Mouse (Mus musculus) limb, embryonic 11.5 days (tissue): ENCODE results near the gene Ube2r2. TPM values are rescaled to one million over a fixed set of nuclear protein-coding genes. Genes with fewer than 3 reads are reported as not detected.

Source experiments
- ATAC-seq: fragments of 200-750 bp; cut with Nextera tagmentation; 2 replicates; pipeline ENCODE4 v1.8.0; 2017; ENCODE audit warnings: low read depth; ENCODE audit not compliant: insufficient number of reproducible peaks, low FRiP score, low TSS enrichment
- DNase-seq: peaks from one replicate; pipeline ENCODE4 v3.0.0-alpha.2; 2015; ENCODE audit warnings: low spot score
- H3K27ac ChIP-seq: fragments of 300-500 bp; sonication (generic); replicated peaks from 2 replicates; pipeline ENCODE4 v1.5.1; 2014; ENCODE audit warnings: low read depth, mild to moderate bottlenecking, low read length
- H3K27me3 ChIP-seq: fragments of 300-500 bp; sonication (generic); 2 replicates; pipeline ENCODE4 v1.6.1; 2014; ENCODE audit warnings: mild to moderate bottlenecking, low read length, mixed read lengths; ENCODE audit not compliant: control insufficient read depth, insufficient read depth
- H3K36me3 ChIP-seq: fragments of 300-500 bp; sonication (generic); 2 replicates; pipeline ENCODE4 v1.6.1; 2014; ENCODE audit warnings: mild to moderate bottlenecking, low read length, moderate library complexity, mixed read lengths; ENCODE audit not compliant: control insufficient read depth, insufficient read depth
- H3K4me1 ChIP-seq: fragments of 300-500 bp; sonication (generic); 2 replicates; pipeline ENCODE4 v1.6.1; 2014; ENCODE audit warnings: low read length, mixed read lengths; ENCODE audit not compliant: control insufficient read depth, insufficient read depth
- H3K4me2 ChIP-seq: fragments of 300-500 bp; sonication (generic); 2 replicates; pipeline ENCODE4 v1.6.1; 2014; ENCODE audit warnings: low read depth, mild to moderate bottlenecking, moderate library complexity; ENCODE audit not compliant: severe bottlenecking
- H3K4me3 ChIP-seq: fragments of 300-500 bp; sonication (generic); 2 replicates; pipeline ENCODE4 v1.5.1; 2014; ENCODE audit warnings: low read depth, low read length
- H3K9ac ChIP-seq: fragments of 300-500 bp; sonication (generic); 2 replicates; pipeline ENCODE4 v1.6.1; 2014; ENCODE audit warnings: mild to moderate bottlenecking, low read length
- H3K9me3 ChIP-seq: fragments of 300-500 bp; sonication (generic); 2 replicates; pipeline ENCODE4 v1.6.1; 2016; ENCODE audit warnings: low read length; ENCODE audit not compliant: control insufficient read depth
- WGBS: fragments of 180-500 bp; shearing (Covaris S2); extraction: QIAGEN DNeasy Blood & Tissue Kit; methylation state at CpG from one replicate; pipeline ENCODE4 v1.1.7; 2014; 5-methylcytosine and 5-hydroxymethylcytosine counted together
- polyA plus RNA-seq: library from polyadenylated mRNA; unstranded; fragments of >200 nt; fragmentation: Nextera tagmentation; extraction: Ambion mirVana; gene quantifications from 2 replicates; pipeline ENCODE4 v1.2.1, GENCODE M21; 2014

The Ube2r2 gene
- polyA plus RNA-seq, 1 experiment from 2014 or later, result 109 TPM

DNA sequence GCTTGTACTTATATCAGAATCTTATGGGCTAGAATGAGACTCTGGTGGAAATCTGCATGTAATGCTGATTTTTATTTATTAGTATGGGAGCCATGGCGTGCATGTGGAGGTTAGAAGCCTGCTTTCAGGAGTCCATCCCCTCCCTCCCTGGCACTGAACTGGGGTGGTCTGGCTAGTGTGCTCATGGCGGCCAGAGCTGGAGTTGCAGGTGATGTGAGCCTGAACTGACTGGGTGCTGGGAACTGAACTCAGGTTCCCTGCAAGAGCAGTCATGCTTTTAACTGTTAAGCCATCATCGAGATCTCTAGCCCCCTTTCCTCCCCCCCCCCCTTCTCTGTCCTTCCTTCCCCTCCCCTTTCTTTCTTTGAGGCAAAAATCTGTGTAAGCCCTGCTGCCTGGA lies 14.3 kb downstream of the Ube2r2 start:
- 93% methylated on average over 3 of the region's 3 CpGs for WGBS
- H3K4me2 ChIP-seq, result no peak overlapping the region
- H3K9ac ChIP-seq, result no peak overlapping the region
- H3K4me3 ChIP-seq, result no peak overlapping the region
- H3K4me1 ChIP-seq, result no peaks in the 10 kb centered on the region
- H3K27me3 ChIP-seq, result no peaks in the 10 kb centered on the region
- ATAC-seq (no peak), DNase-seq (no peak)
- H3K27ac ChIP-seq, result no peak overlapping the region
- no peaks in the 10 kb centered on the region for H3K9me3 ChIP-seq
- H3K36me3 ChIP-seq, result no peaks in the 10 kb centered on the region

DNA sequence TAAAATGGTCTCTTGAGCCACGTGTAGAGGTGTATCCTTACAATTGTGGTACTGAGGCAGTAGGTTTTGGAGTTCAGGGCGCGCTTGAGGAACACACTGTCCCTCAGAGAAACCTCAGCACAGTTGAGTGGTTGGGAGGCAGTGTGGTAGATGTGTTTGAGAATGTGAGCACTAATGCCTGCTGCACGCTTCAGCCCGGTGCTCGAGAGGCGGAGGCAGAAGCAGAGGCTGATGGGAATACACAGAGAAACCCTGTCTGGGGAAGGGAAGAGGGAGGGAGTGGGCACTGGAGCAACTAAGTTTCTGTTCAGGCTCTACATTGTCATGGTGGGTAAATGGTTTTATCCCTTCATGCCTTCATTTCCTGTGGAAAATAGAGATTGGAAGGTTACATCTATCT lies 15.6 kb downstream of the Ube2r2 start:
- H3K27me3 ChIP-seq, result no peaks in the 10 kb centered on the region
- ATAC-seq, result no peak
- H3K4me2 ChIP-seq, result no peak overlapping the region
- no peaks in the 10 kb centered on the region for H3K4me1 ChIP-seq
- H3K27ac ChIP-seq, result no peak overlapping the region
- 94% methylated on average over 7 of the region's 7 CpGs for WGBS
- no peak for DNase-seq
- no peaks in the 10 kb centered on the region for H3K36me3 ChIP-seq
- H3K4me3 ChIP-seq, result no peak overlapping the region
- no peaks in the 10 kb centered on the region for H3K9me3 ChIP-seq
- no peak overlapping the region for H3K9ac ChIP-seq

DNA sequence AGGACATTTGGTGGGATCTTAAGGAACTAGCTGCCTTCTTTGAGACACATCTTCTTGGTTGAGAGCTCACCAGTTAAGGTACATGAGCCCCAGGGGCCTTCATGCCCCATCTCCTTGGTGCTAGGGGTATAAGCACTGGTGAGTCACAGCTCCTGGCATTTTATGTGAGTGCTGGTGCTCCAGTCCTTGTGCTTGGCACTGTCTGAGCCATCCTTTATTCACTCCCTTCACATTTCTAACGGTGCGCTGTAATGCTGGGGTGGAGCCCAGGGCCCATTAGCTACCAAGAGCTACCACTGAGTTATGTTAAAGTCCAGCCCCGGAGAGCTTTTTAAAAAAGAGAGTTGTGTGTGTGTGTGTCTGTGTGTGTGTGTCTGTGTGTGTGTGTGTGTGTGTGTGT lies 17.6 kb downstream of the Ube2r2 start:
- no peak for DNase-seq
- H3K4me2 ChIP-seq, result no peak overlapping the region
- H3K4me3 ChIP-seq, result no peak overlapping the region
- no peaks in the 10 kb centered on the region for H3K36me3 ChIP-seq
- no peaks in the 10 kb centered on the region for H3K27me3 ChIP-seq
- no peaks in the 10 kb centered on the region for H3K4me1 ChIP-seq
- H3K9me3 ChIP-seq, result no peaks in the 10 kb centered on the region
- 93% methylated on average over 3 of the region's 3 CpGs for WGBS
- no peak for ATAC-seq
- no peak overlapping the region for H3K27ac ChIP-seq
- H3K9ac ChIP-seq, result no peak overlapping the region

DNA sequence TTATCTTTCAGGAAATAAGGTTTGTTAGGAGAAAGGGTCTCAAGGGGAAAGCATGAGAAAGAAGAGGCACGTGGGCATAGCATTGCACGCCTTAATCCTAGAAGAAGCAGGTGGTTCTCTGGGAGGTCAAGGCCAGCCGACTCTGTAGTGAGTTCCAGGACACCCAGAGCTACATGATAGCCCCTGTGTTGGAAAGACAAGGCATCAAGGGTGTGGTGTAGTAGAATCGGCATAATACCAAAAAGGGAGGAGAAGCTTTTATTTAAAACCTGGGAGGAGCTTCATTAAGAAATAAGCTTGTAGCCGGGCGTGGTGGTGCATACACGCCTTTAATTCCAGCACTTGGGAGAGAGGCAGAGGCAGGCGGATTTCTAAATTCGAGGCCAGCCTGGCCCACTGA lies 21.4 kb downstream of the Ube2r2 start:
- no peaks in the 10 kb centered on the region for H3K27me3 ChIP-seq
- no peak overlapping the region for H3K27ac ChIP-seq
- no peak for DNase-seq
- H3K4me2 ChIP-seq, result no peak overlapping the region
- WGBS, result 89% methylated on average over 9 of the region's 9 CpGs
- H3K4me1 ChIP-seq, result no peaks in the 10 kb centered on the region
- no peak overlapping the region for H3K4me3 ChIP-seq
- H3K36me3 ChIP-seq, result no peaks in the 10 kb centered on the region
- H3K9me3 ChIP-seq, result no peaks in the 10 kb centered on the region
- no peak overlapping the region for H3K9ac ChIP-seq
- no peak for ATAC-seq

DNA sequence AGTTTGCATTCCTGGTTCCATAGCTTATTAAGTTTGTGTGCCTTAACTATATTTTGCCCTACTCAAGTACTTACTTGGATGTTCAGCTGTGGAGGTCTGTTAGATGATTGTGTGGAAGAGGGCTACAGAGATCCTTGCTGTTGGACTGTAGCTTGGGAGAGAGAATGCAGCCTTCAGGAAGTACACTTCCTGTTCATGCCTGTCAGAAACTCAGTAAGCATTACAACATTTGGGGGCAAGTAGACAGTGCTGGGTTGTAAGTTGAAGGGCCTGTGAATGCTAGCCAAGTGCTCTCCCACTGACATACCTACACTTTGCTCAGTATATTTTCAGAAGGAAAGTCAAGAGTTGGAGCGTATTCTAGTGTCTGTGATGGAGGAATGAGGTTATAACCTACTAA lies 22.7 kb downstream of the Ube2r2 start:
- ATAC-seq (no peak), DNase-seq (no peak)
- H3K9ac ChIP-seq, result no peak overlapping the region
- no peaks in the 10 kb centered on the region for H3K9me3 ChIP-seq
- no peak overlapping the region for H3K4me2 ChIP-seq
- no peak overlapping the region for H3K4me3 ChIP-seq
- no peaks in the 10 kb centered on the region for H3K4me1 ChIP-seq
- no peak overlapping the region for H3K27ac ChIP-seq
- WGBS, result 97% methylated on average over 1 of the region's 1 CpGs
- H3K36me3 ChIP-seq, result no peaks in the 10 kb centered on the region
- H3K27me3 ChIP-seq, result no peaks in the 10 kb centered on the region

DNA sequence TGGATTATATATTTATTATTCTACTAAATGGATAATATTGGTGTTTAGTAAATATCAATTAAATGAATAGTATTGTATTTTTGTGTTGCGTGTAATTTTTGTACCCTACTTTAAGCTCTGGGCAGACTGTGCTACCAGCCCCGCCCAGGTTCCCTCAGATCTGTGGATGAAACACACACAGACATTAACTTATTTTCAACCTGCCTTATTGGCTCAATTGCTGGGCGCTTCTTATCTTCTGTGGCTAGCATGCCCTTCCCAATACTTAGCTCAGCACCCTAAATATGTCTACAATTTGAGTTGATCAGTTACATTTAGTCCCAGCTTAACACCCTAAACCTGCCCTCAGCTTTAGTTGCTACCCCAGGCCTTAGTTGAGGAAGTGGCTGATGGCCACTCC lies 25.7 kb downstream of the Ube2r2 start:
- Histone ChIP-seq H3K36me3 (no peaks in the 10 kb centered on the region), H3K27me3 (no peaks in the 10 kb centered on the region), H3K4me2 (no peak overlapping the region), H3K9ac (no peak overlapping the region), H3K4me1 (no peaks in the 10 kb centered on the region), H3K4me3 (no peak overlapping the region), H3K9me3 (no peaks in the 10 kb centered on the region), H3K27ac (no peak overlapping the region)
- no peak for ATAC-seq
- DNase-seq, result no peak
- 97% methylated on average over 3 of the region's 3 CpGs for WGBS

DNA sequence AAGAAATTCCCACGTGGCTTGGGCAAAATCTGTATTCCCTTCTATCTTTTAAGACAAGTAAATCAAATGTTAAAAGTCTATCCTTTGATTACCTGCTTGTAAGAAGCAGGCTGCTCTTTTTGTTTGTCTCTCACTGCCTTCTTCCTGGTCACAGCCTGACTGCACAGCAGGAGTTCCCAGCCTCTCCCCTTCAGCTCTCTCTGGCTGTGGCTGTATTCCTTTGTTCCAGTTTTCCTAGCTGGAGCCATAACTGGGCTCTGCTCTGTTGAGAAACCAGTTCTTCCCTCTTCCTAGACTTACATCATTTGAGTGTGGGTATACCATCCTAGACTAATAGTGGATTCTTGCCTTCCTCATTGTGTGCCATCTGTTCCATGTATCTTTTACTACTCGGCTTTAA lies 29.4 kb downstream of the Ube2r2 start:
- Histone ChIP-seq H3K27ac (no peak overlapping the region), H3K9me3 (no peaks in the 10 kb centered on the region), H3K4me2 (no peak overlapping the region), H3K4me1 (no peaks in the 10 kb centered on the region), H3K27me3 (no peaks in the 10 kb centered on the region), H3K36me3 (peaks cover 2% of the 10 kb centered on the region; the same call in 1 of the 2 replicates), H3K9ac (no peak overlapping the region), H3K4me3 (no peak overlapping the region)
- ATAC-seq, result no peak
- 29% methylated on average over 2 of the region's 2 CpGs for WGBS
- no peak for DNase-seq

DNA sequence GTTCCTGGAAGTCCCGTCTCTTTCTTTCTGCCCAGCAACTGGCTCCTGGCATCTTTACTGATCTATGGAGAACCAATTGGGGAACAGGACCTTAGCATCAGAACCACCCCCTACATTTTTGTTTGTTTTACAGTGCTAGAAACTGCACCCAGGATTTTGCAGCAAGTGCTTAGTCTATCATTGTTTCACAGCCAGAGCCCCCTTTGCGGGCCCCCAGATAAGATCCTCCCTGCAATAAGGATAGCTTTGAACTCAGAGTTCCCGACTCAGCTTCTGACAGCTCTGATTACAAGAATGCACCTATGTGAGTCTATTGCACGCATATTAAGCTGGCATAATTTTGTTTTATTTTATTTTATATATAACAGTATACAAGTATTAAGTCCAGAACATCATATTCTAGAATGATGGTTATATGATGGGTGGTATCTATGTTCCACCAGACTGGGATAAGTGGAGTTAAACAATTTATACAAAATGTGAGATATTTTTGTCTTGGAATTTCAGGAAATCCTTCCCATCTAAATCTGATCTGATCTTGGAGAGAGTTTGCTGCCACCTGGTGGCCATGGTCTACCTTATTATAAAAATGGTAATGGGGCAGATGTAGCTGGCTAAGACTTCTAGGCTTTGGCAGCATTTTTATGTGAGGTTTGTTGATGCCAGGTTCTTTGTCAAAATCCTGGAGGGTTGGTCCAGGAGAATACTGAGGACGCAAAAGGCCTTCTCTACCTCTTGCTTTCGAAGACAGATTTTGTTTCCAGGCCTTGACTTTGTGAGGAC lies 30.3 kb downstream of the Ube2r2 start:
- WGBS, result 78% methylated on average over 6 of the region's 6 CpGs
- Histone ChIP-seq H3K27me3 (no peaks in the 10 kb centered on the region), H3K27ac (no peak overlapping the region), H3K4me1 (no peaks in the 10 kb centered on the region), H3K9ac (no peak overlapping the region), H3K4me2 (no peak overlapping the region), H3K36me3 (peaks cover 2% of the 10 kb centered on the region; the same call in 1 of the 2 replicates), H3K4me3 (no peak overlapping the region), H3K9me3 (no peaks in the 10 kb centered on the region)
- ATAC-seq (no peak), DNase-seq (peak; percentile 87)

DNA sequence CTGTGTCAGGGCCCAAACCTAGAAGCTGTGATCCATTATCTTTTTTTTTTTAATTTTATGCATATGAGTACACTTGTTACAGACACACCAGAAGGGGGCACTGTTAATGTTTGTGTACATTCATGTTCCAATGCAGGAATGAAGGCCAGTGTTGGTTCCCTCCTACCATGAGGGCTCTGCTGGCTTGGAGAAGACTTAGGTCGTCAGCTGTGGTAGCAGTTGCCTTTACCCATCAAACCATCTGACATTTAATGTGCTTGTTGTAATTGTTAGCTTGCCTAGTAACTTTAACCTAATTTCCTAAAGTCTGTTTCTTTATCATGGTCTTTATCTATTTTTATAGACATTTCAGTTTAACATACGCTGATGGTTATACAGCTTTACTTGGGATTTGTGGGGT lies 35.4 kb downstream of the Ube2r2 start:
- no peak for ATAC-seq

More for the DNA sequence above, 35.4 kb downstream of the Ube2r2 start:
- H3K9me3 ChIP-seq, result no peaks in the 10 kb centered on the region
- no peaks in the 10 kb centered on the region for H3K4me1 ChIP-seq
- no peak overlapping the region for H3K4me3 ChIP-seq
- H3K27ac ChIP-seq, result no peak overlapping the region
- H3K4me2 ChIP-seq, result no peak overlapping the region
- peaks cover 8% of the 10 kb centered on the region for H3K36me3 ChIP-seq
- WGBS, result 86% methylated on average over 2 of the region's 2 CpGs
- H3K27me3 ChIP-seq, result no peaks in the 10 kb centered on the region
- H3K9ac ChIP-seq, result no peak overlapping the region
- DNase-seq, result no peak
